Mouse (Mus musculus) forebrain, embryonic 13.5 days (tissue): ENCODE measurements at regions not wholly inside any gene's neighbourhood (a gene's known extent, or its start where the extent isn't known, plus 50 kb on each side); places are given as distances from the start of the nearest gene placed in this dataset.

ENCODE experiments used
- ATAC-seq: fragments of 200-750 bp; cut with Nextera tagmentation; 2 replicates; pipeline ENCODE4 v1.8.0; 2017
- H3K27ac ChIP-seq: fragments of 300-500 bp; sonication (generic); 2 replicates; pipeline ENCODE4 v1.5.1; 2015; ENCODE audit warnings: inconsistent platforms, mild to moderate bottlenecking, moderate library complexity
- H3K27me3 ChIP-seq: fragments of 300-500 bp; sonication (generic); 2 replicates; pipeline ENCODE4 v1.6.1; 2015; ENCODE audit warnings: mild to moderate bottlenecking, inconsistent platforms
- H3K36me3 ChIP-seq: fragments of 300-500 bp; sonication (generic); 2 replicates; pipeline ENCODE4 v1.6.1; 2015; ENCODE audit warnings: mild to moderate bottlenecking, inconsistent platforms; ENCODE audit not compliant: poor library complexity, severe bottlenecking
- H3K4me1 ChIP-seq: fragments of 300-500 bp; sonication (generic); 2 replicates; pipeline ENCODE4 v1.6.1; 2015; ENCODE audit warnings: inconsistent platforms
- H3K4me2 ChIP-seq: fragments of 300-500 bp; sonication (generic); 2 replicates; pipeline ENCODE4 v1.6.1; 2015; ENCODE audit warnings: inconsistent platforms, mild to moderate bottlenecking, moderate library complexity
- H3K4me3 ChIP-seq: fragments of 300-500 bp; sonication (generic); 2 replicates; pipeline ENCODE4 v1.5.1; 2015; ENCODE audit warnings: mild to moderate bottlenecking, inconsistent platforms
- H3K9ac ChIP-seq: fragments of 300-500 bp; sonication (generic); 2 replicates; pipeline ENCODE4 v1.6.1; 2015; ENCODE audit warnings: mild to moderate bottlenecking, inconsistent platforms
- H3K9me3 ChIP-seq: fragments of 300-500 bp; sonication (generic); replicated peaks from 2 replicates; pipeline ENCODE4 v1.6.1; 2016; ENCODE audit warnings: inconsistent platforms
- WGBS: fragments of 180-500 bp; shearing (Covaris S2); methylation state at CpG from one replicate; pipeline ENCODE4 v1.1.7; 2015; 5-methylcytosine and 5-hydroxymethylcytosine counted together

- no peak for ATAC-seq
- H3K4me2 ChIP-seq: no peak overlapping the region
- H3K4me3 ChIP-seq: no peak overlapping the region
- H3K4me1 ChIP-seq: no peaks in the 10 kb centered on the region
- H3K9me3 ChIP-seq: no peaks in the 10 kb centered on the region
- no peaks in the 10 kb centered on the region for H3K27me3 ChIP-seq
- no peak overlapping the region for H3K27ac ChIP-seq
- H3K36me3 ChIP-seq: no peaks in the 10 kb centered on the region
- no peak overlapping the region for H3K9ac ChIP-seq
- 81% methylated on average over 7 of the region's 7 CpGs for WGBS
Measured at GRCm38 (mm10) chr5:126650415-126650814, 591.2 kb upstream of the Tmem132c start.

GRCm38 (mm10) chr5:126651367-126651766 is 590.2 kb upstream of the Tmem132c start:
- ATAC-seq: no peak
- H3K36me3 ChIP-seq: no peaks in the 10 kb centered on the region
- H3K4me2 ChIP-seq: no peak overlapping the region
- no peak overlapping the region for H3K4me3 ChIP-seq
- no peaks in the 10 kb centered on the region for H3K27me3 ChIP-seq
- H3K9me3 ChIP-seq: no peaks in the 10 kb centered on the region
- H3K4me1 ChIP-seq: no peaks in the 10 kb centered on the region
- no peak overlapping the region for H3K27ac ChIP-seq
- H3K9ac ChIP-seq: no peak overlapping the region
- 23% methylated on average over 3 of the region's 3 CpGs for WGBS

GRCm38 (mm10) chr5:126662648-126663047 is 579.0 kb upstream of the Tmem132c start:
- no peaks in the 10 kb centered on the region for H3K36me3 ChIP-seq
- H3K27ac ChIP-seq: no peak overlapping the region
- 93% methylated on average over 4 of the region's 4 CpGs for WGBS
- H3K4me1 ChIP-seq: no peaks in the 10 kb centered on the region
- no peak for ATAC-seq
- H3K27me3 ChIP-seq: no peaks in the 10 kb centered on the region
- no peak overlapping the region for H3K4me2 ChIP-seq
- 0 out of 2 replicates have a peak, but pooled peaks cover 2% of the 10 kb centered on the region for H3K9me3 ChIP-seq
- H3K4me3 ChIP-seq: no peak overlapping the region
- H3K9ac ChIP-seq: no peak overlapping the region

GRCm38 (mm10) chr5:126671156-126671555 is 570.5 kb upstream of the Tmem132c start:
- H3K4me2 ChIP-seq: no peak overlapping the region
- H3K27ac ChIP-seq: no peak overlapping the region
- H3K27me3 ChIP-seq: no peaks in the 10 kb centered on the region
- H3K4me1 ChIP-seq: no peaks in the 10 kb centered on the region
- H3K4me3 ChIP-seq: no peak overlapping the region
- no peak for ATAC-seq
- no peaks in the 10 kb centered on the region for H3K9me3 ChIP-seq
- no peaks in the 10 kb centered on the region for H3K36me3 ChIP-seq
- no peak overlapping the region for H3K9ac ChIP-seq
- WGBS: 74% methylated on average over 1 of the region's 1 CpGs

- WGBS: 86% methylated on average over 6 of the region's 6 CpGs
- no peaks in the 10 kb centered on the region for H3K4me1 ChIP-seq
Measured at GRCm38 (mm10) chr5:126680262-126680661, 561.3 kb upstream of the Tmem132c start.

GRCm38 (mm10) chr5:126699314-126699713 is 542.3 kb upstream of the Tmem132c start:
- no peak overlapping the region for H3K9ac ChIP-seq
- H3K36me3 ChIP-seq: no peaks in the 10 kb centered on the region
- H3K4me3 ChIP-seq: no peak overlapping the region
- 47% methylated on average over 4 of the region's 4 CpGs for WGBS
- no peak overlapping the region for H3K27ac ChIP-seq
- ATAC-seq: no peak
- H3K9me3 ChIP-seq: no peaks in the 10 kb centered on the region
- peaks cover 10% of the 10 kb centered on the region; the same call in 1 of the 2 replicates for H3K4me1 ChIP-seq
- no peaks in the 10 kb centered on the region for H3K27me3 ChIP-seq
- no peak overlapping the region for H3K4me2 ChIP-seq

More at GRCm38 (mm10) chr5:126680262-126680661, 561.3 kb upstream of the Tmem132c start:
- Histone ChIP-seq H3K9ac (no peak overlapping the region), H3K27me3 (no peaks in the 10 kb centered on the region), H3K27ac (no peak overlapping the region), H3K9me3 (no peaks in the 10 kb centered on the region), H3K4me2 (no peak overlapping the region), H3K36me3 (no peaks in the 10 kb centered on the region), H3K4me3 (no peak overlapping the region)
- ATAC-seq: no peak

GRCm38 (mm10) chr5:126703516-126704282 is 537.9 kb upstream of the Tmem132c start:
- Histone ChIP-seq H3K9me3 (no peaks in the 10 kb centered on the region), H3K27ac (no peak overlapping the region), H3K4me1 (peaks cover 8% of the 10 kb centered on the region; the same call in 1 of the 2 replicates), H3K4me3 (no peak overlapping the region), H3K4me2 (no peak overlapping the region), H3K27me3 (peaks cover 3% of the 10 kb centered on the region; the same call in 1 of the 2 replicates), H3K9ac (no peak overlapping the region), H3K36me3 (no peaks in the 10 kb centered on the region)
- ATAC-seq: peak; percentile 57
- WGBS: 58% methylated on average over 8 of the region's 8 CpGs

- Histone ChIP-seq H3K9ac (no peak overlapping the region), H3K27me3 (peaks cover 3% of the 10 kb centered on the region; the same call in 1 of the 2 replicates), H3K4me3 (no peak overlapping the region), H3K4me2 (no peak overlapping the region), H3K4me1 (peaks cover 8% of the 10 kb centered on the region; the same call in 1 of the 2 replicates), H3K27ac (no peak overlapping the region), H3K9me3 (no peaks in the 10 kb centered on the region), H3K36me3 (no peaks in the 10 kb centered on the region)
- no peak for ATAC-seq
- 77% methylated on average over 11 of the region's 11 CpGs for WGBS
Measured at GRCm38 (mm10) chr5:126705871-126706270, 535.7 kb upstream of the Tmem132c start.

GRCm38 (mm10) chr5:126706701-126707100 is 534.9 kb upstream of the Tmem132c start:
- no peaks in the 10 kb centered on the region for H3K36me3 ChIP-seq
- WGBS: 73% methylated on average over 4 of the region's 4 CpGs
- H3K9me3 ChIP-seq: no peaks in the 10 kb centered on the region
- no peak overlapping the region for H3K4me2 ChIP-seq
- no peak overlapping the region for H3K27ac ChIP-seq
- no peak overlapping the region for H3K4me3 ChIP-seq
- H3K27me3 ChIP-seq: peaks cover 3% of the 10 kb centered on the region; the same call in 1 of the 2 replicates
- no peak for ATAC-seq
- no peak overlapping the region for H3K9ac ChIP-seq
- peaks cover 8% of the 10 kb centered on the region; the same call in 1 of the 2 replicates for H3K4me1 ChIP-seq

- no peak for ATAC-seq
- no peaks in the 10 kb centered on the region for H3K36me3 ChIP-seq
- H3K27me3 ChIP-seq: no peaks in the 10 kb centered on the region
- H3K4me1 ChIP-seq: no peaks in the 10 kb centered on the region
- H3K4me2 ChIP-seq: no peak overlapping the region
- no peak overlapping the region for H3K27ac ChIP-seq
- no peak overlapping the region for H3K4me3 ChIP-seq
- no peaks in the 10 kb centered on the region for H3K9me3 ChIP-seq
- H3K9ac ChIP-seq: no peak overlapping the region
- WGBS: 67% methylated on average over 6 of the region's 6 CpGs
Measured at GRCm38 (mm10) chr5:126714672-126715071, 526.9 kb upstream of the Tmem132c start.

GRCm38 (mm10) chr5:126718421-126718820 is 523.2 kb upstream of the Tmem132c start:
- no peak for ATAC-seq
- Histone ChIP-seq H3K36me3 (no peaks in the 10 kb centered on the region), H3K4me1 (0 out of 2 replicates have a peak, but pooled peaks cover 2% of the 10 kb centered on the region), H3K27ac (no peak overlapping the region), H3K4me2 (no peak overlapping the region), H3K9me3 (no peaks in the 10 kb centered on the region), H3K9ac (no peak overlapping the region), H3K4me3 (no peak overlapping the region), H3K27me3 (no peaks in the 10 kb centered on the region)
- 96% methylated on average over 2 of the region's 2 CpGs for WGBS

- Histone ChIP-seq H3K4me3 (no peak overlapping the region), H3K4me2 (no peak overlapping the region), H3K9ac (no peak overlapping the region), H3K36me3 (no peaks in the 10 kb centered on the region), H3K4me1 (peaks cover 12% of the 10 kb centered on the region; the same call in 1 of the 2 replicates), H3K9me3 (no peaks in the 10 kb centered on the region), H3K27me3 (no peaks in the 10 kb centered on the region), H3K27ac (no peak overlapping the region)
- WGBS: 88% methylated on average over 2 of the region's 2 CpGs
- no peak for ATAC-seq
Measured at GRCm38 (mm10) chr5:126721300-126721699, 520.3 kb upstream of the Tmem132c start.
